Mouse (Mus musculus) embryonic facial prominence, embryonic 12.5 days (tissue): Measurements from ENCODE around the gene Il6ra. TPM values are rescaled to one million over a fixed set of nuclear protein-coding genes. Genes with fewer than 3 reads are reported as not detected.

Experiments used
- ATAC-seq: fragments of 200-750 bp; cut with Nextera tagmentation; 2 replicates; pipeline ENCODE4 v1.8.0; 2017; ENCODE audit not compliant: insufficient number of reproducible peaks, insufficient read depth, low FRiP score, low TSS enrichment
- H3K27ac ChIP-seq: fragments of 300-500 bp; sonication (generic); 2 replicates; pipeline ENCODE4 v1.5.1; 2016; ENCODE audit warnings: mild to moderate bottlenecking
- H3K27me3 ChIP-seq: fragments of 300-500 bp; sonication (generic); 2 replicates; pipeline ENCODE4 v1.6.1; 2016; ENCODE audit warnings: mild to moderate bottlenecking, moderate library complexity
- H3K36me3 ChIP-seq: fragments of 300-500 bp; sonication (generic); 2 replicates; pipeline ENCODE4 v1.6.1; 2016; ENCODE audit warnings: mild to moderate bottlenecking
- H3K4me1 ChIP-seq: fragments of 300-500 bp; sonication (generic); 2 replicates; pipeline ENCODE4 v1.6.1; 2016
- H3K4me2 ChIP-seq: fragments of 300-500 bp; sonication (generic); replicated peaks from 2 replicates; pipeline ENCODE4 v1.6.1; 2016; ENCODE audit warnings: mild to moderate bottlenecking, moderate library complexity
- H3K4me3 ChIP-seq: fragments of 300-500 bp; sonication (generic); 2 replicates; pipeline ENCODE4 v1.5.1; 2016; ENCODE audit warnings: mild to moderate bottlenecking
- H3K9ac ChIP-seq: fragments of 300-500 bp; sonication (generic); 2 replicates; pipeline ENCODE4 v1.6.1; 2016; ENCODE audit warnings: mild to moderate bottlenecking, moderate library complexity
- H3K9me3 ChIP-seq: fragments of 300-500 bp; sonication (generic); 2 replicates; pipeline ENCODE4 v1.6.1; 2016; ENCODE audit warnings: mild to moderate bottlenecking, moderate library complexity
- WGBS: fragments of 180-500 bp; shearing (Covaris S2); methylation state at CpG from one replicate; pipeline ENCODE4 v1.1.7; 2016; 5-methylcytosine and 5-hydroxymethylcytosine counted together
- polyA plus RNA-seq: library from polyadenylated mRNA; unstranded; fragments of >200 nt; fragmentation: Nextera tagmentation; extraction: Ambion mirVana; gene quantifications from 2 replicates; pipeline ENCODE4 v1.2.1, GENCODE M21; 2016

Gene Il6ra
- polyA plus RNA-seq, 1 experiment from 2014 or later = 0.79 TPM

DNA sequence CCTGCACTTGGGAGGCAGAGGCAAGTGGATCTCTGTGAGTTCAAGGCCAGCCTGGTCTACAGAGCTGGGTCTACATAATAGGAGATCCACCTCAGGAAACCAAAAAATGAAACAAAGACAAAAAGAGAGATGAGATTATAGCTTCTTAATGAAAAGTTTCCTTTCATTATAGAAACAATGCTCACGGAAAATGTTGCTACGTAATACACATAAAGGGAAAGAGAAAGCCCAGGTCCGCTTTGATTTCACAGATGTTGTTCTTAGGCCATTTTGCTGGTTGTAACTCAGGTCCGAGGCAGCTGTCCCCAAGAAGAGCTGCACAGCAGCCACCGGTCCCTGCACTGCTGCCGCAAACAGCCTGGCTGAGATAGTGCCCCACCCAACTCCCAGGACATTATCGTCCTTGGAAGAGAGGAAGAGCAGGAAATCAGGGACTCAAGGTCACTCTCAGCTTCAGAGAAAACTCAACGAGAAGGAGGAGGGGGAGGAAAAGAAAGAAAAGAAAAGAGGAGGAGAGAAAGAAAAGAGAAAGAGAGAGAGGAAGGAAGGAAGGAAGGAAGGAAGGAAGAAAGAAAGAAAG lies 50.7 kb downstream of the Il6ra start:
- WGBS = 80% methylated on average over 8 of the region's 8 CpGs
- no peak for ATAC-seq
- H3K4me2 ChIP-seq = no peak overlapping the region

DNA sequence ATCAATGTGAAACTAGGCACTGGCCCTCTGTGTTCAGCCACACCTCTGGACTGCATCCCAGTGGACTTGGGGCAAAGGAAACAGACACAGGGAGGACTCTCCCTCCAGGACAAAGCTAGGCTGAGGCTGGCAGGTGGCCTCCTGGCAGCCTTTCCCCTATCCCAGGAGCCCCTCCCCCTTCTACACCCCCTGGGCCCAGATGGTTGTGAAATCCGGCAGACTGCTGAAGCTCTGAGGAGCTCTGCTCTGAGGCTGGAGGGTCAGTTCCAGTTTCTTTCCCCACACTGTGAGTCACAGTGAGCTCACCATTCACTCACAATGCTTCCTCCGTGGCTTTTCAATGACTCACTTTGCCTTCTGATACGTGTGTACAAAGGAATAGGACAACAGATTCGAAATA lies 51.9 kb downstream of the Il6ra start:
- ATAC-seq = 0 out of 2 replicates have a peak, but pooled peaks have one; percentile 19
- H3K4me3 ChIP-seq = no peak overlapping the region
- H3K4me1 ChIP-seq = peaks cover 9% of the 10 kb centered on the region
- 0 out of 2 replicates have a peak, but pooled peaks cover 5% of the 10 kb centered on the region for H3K9me3 ChIP-seq
- no peak overlapping the region for H3K4me2 ChIP-seq
- no peak overlapping the region for H3K27ac ChIP-seq
- H3K36me3 ChIP-seq = no peaks in the 10 kb centered on the region
- WGBS = 22% methylated on average over 4 of the region's 4 CpGs
- H3K9ac ChIP-seq = no peak overlapping the region
- H3K27me3 ChIP-seq = no peaks in the 10 kb centered on the region

More for the DNA sequence above, 50.7 kb downstream of the Il6ra start:
- Histone ChIP-seq H3K27me3 (no peaks in the 10 kb centered on the region), H3K36me3 (no peaks in the 10 kb centered on the region), H3K4me3 (no peak overlapping the region), H3K9me3 (0 out of 2 replicates have a peak, but pooled peaks cover 2% of the 10 kb centered on the region), H3K9ac (no peak overlapping the region), H3K4me1 (peaks cover 9% of the 10 kb centered on the region), H3K27ac (no peak overlapping the region)

DNA sequence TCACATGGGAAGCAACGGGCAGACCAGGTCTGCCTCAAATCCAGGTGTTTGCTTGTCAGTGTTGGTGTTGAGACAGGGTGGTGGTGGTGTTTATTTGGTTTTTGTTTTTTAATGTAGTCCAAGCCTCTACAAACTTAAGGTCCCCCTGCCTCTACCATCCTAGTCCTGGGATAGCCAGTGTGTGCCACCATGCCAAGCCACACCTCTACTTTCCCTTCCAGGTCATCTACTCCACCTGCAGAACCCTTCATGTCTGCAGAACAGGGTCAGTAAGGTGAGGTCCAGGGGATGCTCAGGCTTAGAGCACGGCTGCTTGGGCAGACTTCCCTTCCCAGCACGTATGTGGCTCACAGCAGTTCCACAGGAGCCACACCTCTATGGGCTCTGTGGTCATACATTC lies 52.7 kb downstream of the Il6ra start:
- Histone ChIP-seq H3K36me3 (no peaks in the 10 kb centered on the region), H3K27ac (no peak overlapping the region), H3K4me2 (no peak overlapping the region), H3K27me3 (no peaks in the 10 kb centered on the region), H3K4me3 (no peak overlapping the region), H3K9ac (no peak overlapping the region), H3K4me1 (peaks cover 9% of the 10 kb centered on the region), H3K9me3 (0 out of 2 replicates have a peak, but pooled peaks cover 5% of the 10 kb centered on the region)
- ATAC-seq = no peak
- whole genome bisulfite sequencing = 76% methylated on average over 3 of the region's 3 CpGs

DNA sequence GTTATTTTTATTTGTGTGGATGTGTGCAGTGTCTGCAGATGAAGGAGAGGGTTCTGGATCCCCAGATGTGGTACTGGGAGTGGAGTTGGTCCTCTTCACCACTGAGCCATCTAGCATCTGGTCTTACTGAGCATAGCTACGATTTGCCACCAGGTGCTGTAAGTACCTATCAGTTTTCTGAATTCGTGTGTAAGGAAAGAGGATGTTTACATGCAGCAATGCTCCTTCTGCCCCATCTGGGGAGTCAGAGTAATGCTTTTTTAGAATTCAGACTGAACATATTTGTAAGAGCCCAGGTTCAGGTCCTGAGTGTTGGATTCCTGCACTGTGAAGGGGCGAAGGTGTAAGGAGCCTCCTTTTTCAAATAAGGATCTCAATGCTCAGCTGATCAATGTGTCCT lies 53.1 kb downstream of the Il6ra start:
- H3K4me3 ChIP-seq = no peak overlapping the region
- H3K9ac ChIP-seq = no peak overlapping the region
- WGBS = 62% methylated on average over 3 of the region's 3 CpGs
- no peak overlapping the region for H3K27ac ChIP-seq
- no peak overlapping the region for H3K4me2 ChIP-seq
- H3K9me3 ChIP-seq = 0 out of 2 replicates have a peak, but pooled peaks cover 5% of the 10 kb centered on the region
- peaks cover 5% of the 10 kb centered on the region for H3K4me1 ChIP-seq
- ATAC-seq = no peak
- H3K36me3 ChIP-seq = no peaks in the 10 kb centered on the region
- no peaks in the 10 kb centered on the region for H3K27me3 ChIP-seq

DNA sequence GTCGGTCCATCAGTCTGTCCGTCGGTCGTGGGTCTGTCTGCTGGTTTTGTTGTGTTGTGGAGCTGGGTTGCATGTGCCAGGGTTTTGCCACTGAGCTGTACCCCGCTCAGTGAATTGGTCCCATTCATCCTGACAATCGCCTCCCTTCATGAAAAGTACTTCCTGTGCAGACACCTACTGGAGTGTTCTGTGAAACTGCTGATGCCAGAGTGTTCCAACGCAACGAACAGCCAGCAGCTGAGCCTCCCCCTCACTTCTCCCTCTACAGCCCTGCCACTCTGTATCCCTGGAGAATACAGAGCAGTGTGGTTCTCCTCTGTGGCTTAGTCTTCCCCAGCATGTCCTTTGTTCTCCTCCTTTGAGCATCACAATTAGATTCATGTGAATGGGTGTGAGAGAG lies 54.1 kb downstream of the Il6ra start:
- no peak overlapping the region for H3K4me3 ChIP-seq
- no peaks in the 10 kb centered on the region for H3K27me3 ChIP-seq
- ATAC-seq = no peak
- peaks cover 5% of the 10 kb centered on the region for H3K4me1 ChIP-seq
- no peaks in the 10 kb centered on the region for H3K36me3 ChIP-seq
- H3K9ac ChIP-seq = no peak overlapping the region
- WGBS = 71% methylated on average over 8 of the region's 8 CpGs
- H3K27ac ChIP-seq = no peak overlapping the region
- no peak overlapping the region for H3K4me2 ChIP-seq
- 0 out of 2 replicates have a peak, but pooled peaks cover 5% of the 10 kb centered on the region for H3K9me3 ChIP-seq

DNA sequence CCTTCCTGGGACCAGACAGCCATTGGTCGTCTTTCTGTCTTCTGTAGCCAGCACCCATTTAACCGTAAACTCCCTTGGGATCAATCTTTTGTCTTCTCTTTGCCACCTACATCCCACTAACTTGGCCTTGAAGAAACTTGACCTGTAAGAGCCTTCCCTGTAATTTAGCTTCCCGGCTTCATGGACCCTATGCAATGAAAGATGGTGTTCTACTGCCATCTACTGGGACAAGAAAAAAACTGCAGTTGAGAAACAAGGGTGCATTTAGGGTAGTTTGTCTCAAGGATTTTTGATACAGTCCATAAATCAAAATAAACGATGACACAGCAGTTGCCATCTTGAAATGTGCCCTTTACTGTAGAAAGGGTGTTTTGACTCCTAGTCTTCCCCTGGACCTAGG lies 54.9 kb downstream of the Il6ra start:
- no peak overlapping the region for H3K4me2 ChIP-seq
- 0 out of 2 replicates have a peak, but pooled peaks cover 5% of the 10 kb centered on the region for H3K9me3 ChIP-seq
- no peak for ATAC-seq
- H3K4me3 ChIP-seq = no peak overlapping the region
- no peaks in the 10 kb centered on the region for H3K36me3 ChIP-seq
- no peak overlapping the region for H3K9ac ChIP-seq
- WGBS = 11% methylated on average over 4 of the region's 4 CpGs
- H3K27ac ChIP-seq = no peak overlapping the region
- H3K4me1 ChIP-seq = peaks cover 5% of the 10 kb centered on the region
- no peaks in the 10 kb centered on the region for H3K27me3 ChIP-seq

DNA sequence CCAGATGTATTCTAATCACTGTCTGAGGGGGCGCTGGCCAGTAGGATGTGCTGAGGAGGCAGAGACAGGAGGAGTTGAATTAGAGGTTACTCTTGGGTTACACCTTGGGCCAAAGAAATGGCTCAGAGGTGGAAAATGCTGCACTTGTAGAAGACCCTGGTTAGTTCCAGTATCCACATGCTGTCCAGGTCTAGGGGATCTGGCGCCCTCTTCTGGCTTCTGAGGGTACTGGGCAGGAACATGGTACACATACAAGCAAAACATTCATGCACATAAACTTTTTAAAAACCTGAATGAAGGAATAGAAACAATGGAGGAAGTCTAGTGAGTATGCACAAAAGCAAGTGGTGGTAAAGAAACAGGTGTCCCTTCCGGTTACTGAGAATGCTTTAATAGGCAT lies 55.6 kb downstream of the Il6ra start:
- 76% methylated on average over 3 of the region's 3 CpGs for WGBS
- ATAC-seq = no peak

DNA sequence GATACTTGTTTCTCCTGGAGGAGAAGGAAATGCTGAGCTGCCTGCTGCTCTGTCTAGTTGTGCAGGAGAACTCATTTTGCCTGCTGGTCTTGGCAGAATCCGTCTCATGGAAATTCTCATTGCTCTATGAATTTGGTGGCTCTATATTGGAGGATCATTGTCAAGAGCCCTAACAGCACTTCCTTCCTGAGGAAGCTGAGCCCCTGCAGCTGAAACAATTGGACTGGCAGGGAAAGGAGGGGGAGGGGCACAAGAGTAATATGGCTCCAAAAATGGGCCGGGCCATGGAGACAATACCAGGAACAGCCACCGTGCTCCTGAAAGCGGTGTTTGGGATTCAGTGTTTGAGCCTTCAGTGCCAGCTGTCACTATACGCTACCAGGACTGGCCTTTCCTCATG lies 59.2 kb downstream of the Il6ra start:
- 76% methylated on average over 5 of the region's 5 CpGs for WGBS
- Histone ChIP-seq H3K4me3 (no peak overlapping the region), H3K27me3 (no peaks in the 10 kb centered on the region), H3K4me2 (no peak overlapping the region), H3K27ac (no peak overlapping the region), H3K4me1 (no peaks in the 10 kb centered on the region), H3K36me3 (no peaks in the 10 kb centered on the region), H3K9me3 (0 out of 2 replicates have a peak, but pooled peaks cover 5% of the 10 kb centered on the region), H3K9ac (no peak overlapping the region)
- ATAC-seq = no peak

More for the DNA sequence above, 55.6 kb downstream of the Il6ra start:
- Histone ChIP-seq H3K27me3 (no peaks in the 10 kb centered on the region), H3K36me3 (no peaks in the 10 kb centered on the region), H3K9ac (no peak overlapping the region), H3K9me3 (0 out of 2 replicates have a peak, but pooled peaks cover 5% of the 10 kb centered on the region), H3K4me3 (no peak overlapping the region), H3K4me1 (peaks cover 5% of the 10 kb centered on the region), H3K4me2 (no peak overlapping the region), H3K27ac (no peak overlapping the region)

DNA sequence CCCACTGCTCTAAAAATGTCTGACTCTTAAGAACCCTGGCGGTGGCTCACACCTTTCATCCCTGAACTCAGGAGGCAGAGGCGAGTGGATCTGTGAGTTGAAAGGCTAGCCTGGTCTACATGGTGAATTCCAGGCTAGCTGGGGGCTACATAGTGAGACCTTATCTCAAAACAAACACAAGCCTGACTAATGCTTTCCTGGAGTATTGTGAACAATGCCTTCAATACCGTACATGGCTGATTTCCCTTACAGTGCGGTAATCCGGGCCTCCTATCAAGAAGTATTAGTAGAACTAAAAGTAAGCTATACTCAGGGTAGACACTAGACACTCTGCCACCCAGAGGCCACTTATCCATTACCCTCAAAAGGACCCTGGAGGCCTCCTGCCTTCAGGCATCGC lies 64.9 kb downstream of the Il6ra start:
- H3K4me1 ChIP-seq = no peaks in the 10 kb centered on the region
- WGBS = 91% methylated on average over 6 of the region's 6 CpGs
- H3K4me3 ChIP-seq = no peak overlapping the region

DNA sequence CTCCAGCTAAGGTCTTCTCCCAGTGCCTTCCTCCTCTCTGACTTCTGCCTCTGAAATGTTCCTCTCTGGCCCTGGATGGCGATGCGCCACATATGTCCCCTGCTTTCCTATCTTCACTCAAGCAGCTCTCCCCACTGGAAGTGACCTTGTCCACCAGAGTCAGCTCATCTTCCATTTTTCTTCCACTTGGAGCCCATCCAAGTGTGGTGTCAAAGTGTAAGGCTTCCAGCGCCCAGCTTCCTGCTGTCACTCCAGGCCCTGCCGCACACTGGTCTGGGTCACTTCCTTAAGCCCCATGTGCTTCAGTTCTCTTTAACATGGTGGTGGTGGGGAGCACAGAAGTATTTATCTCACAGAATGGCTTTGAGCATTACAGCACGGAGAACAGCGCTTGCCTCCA lies 65.4 kb downstream of the Il6ra start:
- no peaks in the 10 kb centered on the region for H3K36me3 ChIP-seq
- no peaks in the 10 kb centered on the region for H3K4me1 ChIP-seq
- H3K4me2 ChIP-seq = no peak overlapping the region
- ATAC-seq = no peak
- H3K9ac ChIP-seq = no peak overlapping the region
- H3K9me3 ChIP-seq = no peaks in the 10 kb centered on the region
- H3K27me3 ChIP-seq = no peaks in the 10 kb centered on the region
- no peak overlapping the region for H3K4me3 ChIP-seq
- WGBS = 88% methylated on average over 6 of the region's 6 CpGs
- H3K27ac ChIP-seq = no peak overlapping the region

More for the DNA sequence above, 64.9 kb downstream of the Il6ra start:
- H3K9ac ChIP-seq = no peak overlapping the region
- H3K36me3 ChIP-seq = no peaks in the 10 kb centered on the region
- H3K27me3 ChIP-seq = no peaks in the 10 kb centered on the region
- ATAC-seq = no peak
- H3K4me2 ChIP-seq = no peak overlapping the region
- H3K9me3 ChIP-seq = no peaks in the 10 kb centered on the region
- H3K27ac ChIP-seq = no peak overlapping the region

DNA sequence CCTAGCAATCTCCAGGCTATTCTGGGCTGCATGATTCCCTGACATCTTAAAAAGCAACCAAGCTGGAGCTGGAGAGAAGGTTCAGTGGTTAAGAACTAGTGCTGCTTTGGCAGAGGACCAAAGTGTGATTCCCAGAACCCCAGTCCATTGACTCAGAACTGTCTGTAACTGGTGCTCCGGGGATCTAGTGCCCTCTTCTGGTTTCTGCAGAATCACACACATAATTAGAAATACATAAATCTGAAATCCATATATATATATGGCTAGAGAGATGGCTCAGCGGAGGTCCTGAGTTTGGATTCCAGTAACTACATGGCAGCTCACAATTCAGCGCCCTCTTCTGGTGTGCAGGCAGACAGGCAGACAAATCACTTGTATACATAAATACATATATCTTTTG lies 65.9 kb downstream of the Il6ra start:
- ATAC-seq = no peak
- no peak overlapping the region for H3K4me2 ChIP-seq
- H3K4me3 ChIP-seq = no peak overlapping the region
- no peaks in the 10 kb centered on the region for H3K27me3 ChIP-seq
- WGBS = 72% methylated on average over 3 of the region's 3 CpGs
- H3K36me3 ChIP-seq = no peaks in the 10 kb centered on the region
- H3K9ac ChIP-seq = no peak overlapping the region
- no peaks in the 10 kb centered on the region for H3K9me3 ChIP-seq
- no peak overlapping the region for H3K27ac ChIP-seq
- H3K4me1 ChIP-seq = no peaks in the 10 kb centered on the region

DNA sequence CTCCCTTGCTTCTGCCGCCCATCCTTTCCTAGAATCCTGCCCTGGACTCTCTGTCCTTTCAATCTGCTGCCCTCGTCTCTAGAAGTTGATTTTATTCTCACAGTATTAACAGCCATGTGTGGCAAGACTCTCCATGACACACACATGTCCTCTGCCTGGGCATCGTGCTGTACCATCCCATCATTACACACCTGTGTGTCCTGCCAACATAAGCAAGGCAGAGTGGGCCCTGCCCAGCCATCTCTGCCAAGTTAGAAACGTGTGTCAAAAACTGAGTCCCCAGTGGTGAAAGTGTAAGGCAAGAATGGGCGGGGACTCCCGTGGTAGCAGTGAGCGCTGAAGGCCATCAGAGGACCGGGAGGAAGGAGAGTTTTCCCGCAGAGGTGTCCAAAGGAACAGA lies 67.2 kb downstream of the Il6ra start:
- H3K9me3 ChIP-seq = no peaks in the 10 kb centered on the region
- 78% methylated on average over 9 of the region's 9 CpGs for WGBS
- no peaks in the 10 kb centered on the region for H3K27me3 ChIP-seq
- H3K4me1 ChIP-seq = no peaks in the 10 kb centered on the region
- H3K4me2 ChIP-seq = no peak overlapping the region
- H3K36me3 ChIP-seq = no peaks in the 10 kb centered on the region
- H3K27ac ChIP-seq = no peak overlapping the region
- H3K4me3 ChIP-seq = no peak overlapping the region
- no peak overlapping the region for H3K9ac ChIP-seq
- no peak for ATAC-seq
